Mouse (Mus musculus): Measurements from ENCODE around the gene Ddx47. TPM values are rescaled to one million over a fixed set of nuclear protein-coding genes. Genes with fewer than 3 reads are reported as not detected.

Gene Ddx47
- polyA plus RNA-seq, 2 experiments = 45.5 to 50.7 TPM

DNA sequence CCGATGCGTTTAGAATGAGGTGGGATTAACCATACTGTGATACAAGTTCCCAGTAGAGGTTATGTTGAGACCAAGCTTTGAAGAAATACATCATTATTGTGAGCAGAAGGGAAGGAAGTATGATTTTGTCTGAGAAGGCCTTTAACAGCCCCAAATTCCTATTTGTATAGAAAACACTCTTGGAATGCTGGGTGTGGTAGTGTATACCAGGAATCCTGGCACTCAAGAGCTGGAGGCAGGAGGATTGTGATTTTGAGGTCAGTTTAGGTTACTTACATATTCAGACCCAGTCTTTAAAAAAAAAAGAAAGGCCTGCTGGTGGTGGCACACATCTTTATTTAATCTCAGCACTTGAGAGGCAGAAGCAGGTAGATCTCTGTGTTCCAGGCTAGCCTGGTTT is 58.9 kb downstream of the Ddx47 start:
- 66% methylated on average over 2 of the region's 2 CpGs for WGBS (ENCODE audit: insufficient replicate concordance)
- H3K9me3 ChIP-seq (ENCODE audit: control insufficient read depth, low read length) = no peaks in the 10 kb centered on the region
- H3K27ac ChIP-seq = no peak overlapping the region
- no peak for ATAC-seq (ENCODE audit: insufficient read depth)
- H3K4me1 ChIP-seq (replicated peaks; ENCODE audit: control insufficient read depth in 2 of 2, insufficient read depth in 2 of 2, low read length in 1 of 2) = peaks cover 0 to 3% of the 10 kb centered on the region in 2 experiments; a peak in 3 of 4 replicates
- peaks cover 4% of the 10 kb centered on the region; the same call in 1 of the 2 replicates for H3K27me3 ChIP-seq (ENCODE audit: control insufficient read depth, insufficient read depth, low read length)
- no peak overlapping the region for H3K4me3 ChIP-seq (ENCODE audit: insufficient read depth in 1 of 2, low read depth in 2 of 2, low read length in 2 of 2)
- H3K4me2 ChIP-seq (ENCODE audit: low read depth) = no peak overlapping the region
- H3K36me3 ChIP-seq (replicated peaks; ENCODE audit: control insufficient read depth, insufficient read depth, low read depth) = no peaks in the 10 kb centered on the region
- DNase-seq (ENCODE audit: low read depth in 3 of 3, low spot score in 3 of 3) = no peak
- TF ChIP-seq CTCF (IDR thresholded peaks at IDR 0.05; ENCODE audit: low read depth) = no peak
- TF ChIP-seq EP300 (IDR thresholded peaks at IDR 0.05; ENCODE audit: low read depth) = no peak
- H3K9ac ChIP-seq (replicated peaks) = no peak overlapping the region

Other genes starting within 250 kb of the Ddx47 start
- gene Dusp16, start 219.0 kb upstream of the Ddx47 start, polyA plus RNA-seq (2012; rRNA removed) = 2.6 and 3.7 TPM in 2 replicates
- gene Dusp16, start 219.0 kb upstream of the Ddx47 start, polyA plus RNA-seq (2014; fragmentation: Nextera tagmentation; extraction: Ambion mirVana) = 4.1 and 5.4 TPM in 2 replicates
- 2.3 and 2.9 TPM in 2 replicates for gene Crebl2, start 181.5 kb upstream of the Ddx47 start, polyA plus RNA-seq (2012; rRNA removed)
- 1.1 and 1.6 TPM in 2 replicates for gene Crebl2, start 181.5 kb upstream of the Ddx47 start, polyA plus RNA-seq (2014; fragmentation: Nextera tagmentation; extraction: Ambion mirVana)
- 4.4 and 4.7 TPM in 2 replicates for gene Gpr19, start 113.0 kb upstream of the Ddx47 start, polyA plus RNA-seq (2012; rRNA removed)
- 4.4 and 4.9 TPM in 2 replicates for gene Gpr19, start 113.0 kb upstream of the Ddx47 start, polyA plus RNA-seq (2014; fragmentation: Nextera tagmentation; extraction: Ambion mirVana)
- 8.4 and 12.2 TPM in 2 replicates for gene Cdkn1b, start 91.2 kb upstream of the Ddx47 start, polyA plus RNA-seq (2012; rRNA removed)
- 11.7 and 12.6 TPM in 2 replicates for gene Cdkn1b, start 91.2 kb upstream of the Ddx47 start, polyA plus RNA-seq (2014; fragmentation: Nextera tagmentation; extraction: Ambion mirVana)
- 0.78 and 0.95 TPM in 2 replicates for gene Apold1, start 29.9 kb upstream of the Ddx47 start, polyA plus RNA-seq (2012; rRNA removed)
- 1.6 and 2.2 TPM in 2 replicates for gene Apold1, start 29.9 kb upstream of the Ddx47 start, polyA plus RNA-seq (2014; fragmentation: Nextera tagmentation; extraction: Ambion mirVana)
- 0.12 and 0.15 TPM in 2 replicates for gene Gprc5a, start 54.0 kb downstream of the Ddx47 start, polyA plus RNA-seq (2012; rRNA removed)
- 0.16 and 0.25 TPM in 2 replicates for gene Gprc5a, start 54.0 kb downstream of the Ddx47 start, polyA plus RNA-seq (2014; fragmentation: Nextera tagmentation; extraction: Ambion mirVana)
- gene Gprc5d, start 106.7 kb downstream of the Ddx47 start, polyA plus RNA-seq (2012; rRNA removed) = 0.28 and 0.41 TPM in 2 replicates
- not detected in 2 replicates for gene Gprc5d, start 106.7 kb downstream of the Ddx47 start, polyA plus RNA-seq (2014; fragmentation: Nextera tagmentation; extraction: Ambion mirVana)
- gene Fam234b, start 186.4 kb downstream of the Ddx47 start, polyA plus RNA-seq (2012; rRNA removed) = 18.7 and 19.1 TPM in 2 replicates
- 27.8 and 34.9 TPM in 2 replicates for gene Fam234b, start 186.4 kb downstream of the Ddx47 start, polyA plus RNA-seq (2014; fragmentation: Nextera tagmentation; extraction: Ambion mirVana)
- 127 and 198 TPM in 2 replicates for gene Hebp1, start 186.4 kb downstream of the Ddx47 start, polyA plus RNA-seq (2012; rRNA removed)
- 60.1 and 70.2 TPM in 2 replicates for gene Hebp1, start 186.4 kb downstream of the Ddx47 start, polyA plus RNA-seq (2014; fragmentation: Nextera tagmentation; extraction: Ambion mirVana)
- 0.08 and 0.13 TPM in 2 replicates for gene Gsg1, start 242.7 kb downstream of the Ddx47 start, polyA plus RNA-seq (2012; rRNA removed)
- gene Gsg1, start 242.7 kb downstream of the Ddx47 start, polyA plus RNA-seq (2014; fragmentation: Nextera tagmentation; extraction: Ambion mirVana) = not detected in 2 replicates

Data from liver, embryonic 14.5 days (tissue).